Mouse (Mus musculus) midbrain, postnatal 0 days (tissue): ENCODE measurements around the gene Gm49345. TPM values are rescaled to one million over a fixed set of nuclear protein-coding genes. Genes with fewer than 3 reads are reported as not detected.

Experiments used
- ATAC-seq: fragments of 200-750 bp; cut with Nextera tagmentation; 2 replicates; pipeline ENCODE4 v1.8.0; 2017; ENCODE audit warnings: moderate number of reproducible peaks, mild to moderate bottlenecking, moderate TSS enrichment, moderate library complexity; ENCODE audit not compliant: low FRiP score
- DNase-seq: peaks from one replicate; pipeline ENCODE4 v3.0.0-alpha.2; 2015; ENCODE audit warnings: low spot score
- H3K27ac ChIP-seq: fragments of 300-500 bp; sonication (generic); 2 replicates; pipeline ENCODE4 v1.5.1; 2014; ENCODE audit warnings: low read depth, mild to moderate bottlenecking, low read length, mixed read lengths
- H3K27me3 ChIP-seq: fragments of 300-500 bp; sonication (generic); 2 replicates; pipeline ENCODE4 v1.6.1; 2014; ENCODE audit warnings: low read length, control low read depth, mixed read lengths; ENCODE audit not compliant: insufficient read depth
- H3K36me3 ChIP-seq: fragments of 300-500 bp; sonication (generic); 2 replicates; pipeline ENCODE4 v1.6.1; 2014; ENCODE audit warnings: low read length, control low read depth, mixed read lengths; ENCODE audit not compliant: insufficient read depth
- H3K4me1 ChIP-seq: fragments of 300-500 bp; sonication (generic); 2 replicates; pipeline ENCODE4 v1.6.1; 2014; ENCODE audit warnings: mild to moderate bottlenecking, control low read depth, antibody characterized with exemption, low read length, mixed read lengths; ENCODE audit not compliant: insufficient read depth
- H3K4me2 ChIP-seq: fragments of 300-500 bp; sonication (generic); 2 replicates; pipeline ENCODE4 v1.6.1; 2014; ENCODE audit warnings: low read depth, mild to moderate bottlenecking, low read length, mixed read lengths; ENCODE audit not compliant: poor library complexity, severe bottlenecking
- H3K4me3 ChIP-seq: fragments of 300-500 bp; sonication (generic); 2 replicates; pipeline ENCODE4 v1.5.1; 2014; ENCODE audit warnings: low read depth, mild to moderate bottlenecking, low read length, moderate library complexity
- H3K9ac ChIP-seq: fragments of 300-500 bp; sonication (generic); replicated peaks from 2 replicates; pipeline ENCODE4 v1.6.1; 2014; ENCODE audit warnings: mild to moderate bottlenecking, low read length, moderate library complexity, mixed read lengths; ENCODE audit not compliant: poor library complexity, severe bottlenecking
- H3K9me3 ChIP-seq: fragments of 300-500 bp; sonication (generic); 2 replicates; pipeline ENCODE4 v1.6.1; 2016; ENCODE audit warnings: low read length, control low read depth
- CTCF ChIP-seq: IDR thresholded peaks from 2 replicates; pipeline ENCODE4 v1.5.1; 2016; ENCODE audit warnings: antibody characterized with exemption, mild to moderate bottlenecking
- WGBS: fragments of 180-500 bp; shearing (Covaris S2); extraction: QIAGEN DNeasy Blood & Tissue Kit; methylation state at CpG from one replicate; pipeline ENCODE4 v1.1.7; 2014; 5-methylcytosine and 5-hydroxymethylcytosine counted together
- polyA plus RNA-seq: library from polyadenylated mRNA; unstranded; fragments of >200 nt; fragmentation: Nextera tagmentation; extraction: Ambion mirVana; gene quantifications from 2 replicates; pipeline ENCODE4 v1.2.1, GENCODE M21; 2015
- total RNA-seq: library from RNA; depleted of rRNA; stranded (reverse); fragments of >200 nt; gene quantifications from 2 replicates; pipeline ENCODE4 v1.2.3, GENCODE M21; 2014; rRNA removed

Gene Gm49345
- total and polyA plus RNA-seq, 2 experiments from 2014 or later = 1.5 TPM; not detected in 1

GRCm38 (mm10) chr13:67545941-67546340 lies 91.6 kb downstream of the Gm49345 start:
- WGBS = 90% methylated on average over 1 of the region's 1 CpGs
- no peak for TF ChIP-seq CTCF
- no peak for ATAC-seq

More at GRCm38 (mm10) chr13:67545941-67546340, 91.6 kb downstream of the Gm49345 start:
- no peak for DNase-seq
- Histone ChIP-seq H3K4me1 (no peaks in the 10 kb centered on the region), H3K9ac (no peak overlapping the region), H3K36me3 (peaks cover 29% of the 10 kb centered on the region), H3K4me2 (no peak overlapping the region), H3K9me3 (no peaks in the 10 kb centered on the region), H3K4me3 (no peak overlapping the region), H3K27ac (no peak overlapping the region), H3K27me3 (no peaks in the 10 kb centered on the region)

Other genes with a start within 250 kb of the Gm49345 start
- gene Zfp429, start 237.9 kb downstream of the Gm49345 start, total RNA-seq = 1.7 and 2.5 TPM in 2 replicates
- 0.89 and 1.1 TPM in 2 replicates for gene Zfp429, start 237.9 kb downstream of the Gm49345 start, polyA plus RNA-seq
- 1.3 and 6.0 TPM in 2 replicates for gene Zfp459, start 216.4 kb downstream of the Gm49345 start, total RNA-seq
- gene Zfp459, start 216.4 kb downstream of the Gm49345 start, polyA plus RNA-seq = 1.2 and 1.3 TPM in 2 replicates
- 4.7 and 6.4 TPM in 2 replicates for gene Zfp874a, start 186.1 kb downstream of the Gm49345 start, total RNA-seq
- 3.9 and 4.4 TPM in 2 replicates for gene Zfp874a, start 186.1 kb downstream of the Gm49345 start, polyA plus RNA-seq
- gene Zfp874b, start 153.5 kb downstream of the Gm49345 start, total RNA-seq = 6.3 and 12.0 TPM in 2 replicates
- 2.3 and 2.5 TPM in 2 replicates for gene Zfp874b, start 153.5 kb downstream of the Gm49345 start, polyA plus RNA-seq
- gene Zfp58, start 137.2 kb downstream of the Gm49345 start, total RNA-seq = 3.8 and 6.5 TPM in 2 replicates
- gene Zfp58, start 137.2 kb downstream of the Gm49345 start, polyA plus RNA-seq = 4.1 and 4.4 TPM in 2 replicates
- 0.27 TPM in 1 of 2 replicates, not detected in the other for gene Gm26965, start 111.6 kb downstream of the Gm49345 start, total RNA-seq
- 0.20 TPM in 1 of 2 replicates, not detected in the other for gene Gm26965, start 111.6 kb downstream of the Gm49345 start, polyA plus RNA-seq
- gene Zfp87, start 111.6 kb downstream of the Gm49345 start, total RNA-seq = 35.8 and 36.8 TPM in 2 replicates
- gene Zfp87, start 111.6 kb downstream of the Gm49345 start, polyA plus RNA-seq = 26.2 and 31.9 TPM in 2 replicates
- gene Zfp748, start 83.9 kb downstream of the Gm49345 start, total RNA-seq = 21.7 and 22.5 TPM in 2 replicates
- 7.1 and 8.1 TPM in 2 replicates for gene Zfp748, start 83.9 kb downstream of the Gm49345 start, polyA plus RNA-seq
- 9.4 and 11.6 TPM in 2 replicates for gene Zfp729b, start 28.1 kb downstream of the Gm49345 start, total RNA-seq
- 3.4 and 4.1 TPM in 2 replicates for gene Zfp729b, start 28.1 kb downstream of the Gm49345 start, polyA plus RNA-seq
- 5.6 and 8.5 TPM in 2 replicates for gene Zfp729a, start within 50 bp of the Gm49345 start, total RNA-seq
- 1.8 and 1.9 TPM in 2 replicates for gene Zfp729a, start within 50 bp of the Gm49345 start, polyA plus RNA-seq
- gene Zfp738, start 49.3 kb upstream of the Gm49345 start, total RNA-seq = 12.6 and 22.2 TPM in 2 replicates
- gene Zfp738, start 49.3 kb upstream of the Gm49345 start, polyA plus RNA-seq = 7.9 and 10.5 TPM in 2 replicates
- 9.5 and 14.5 TPM in 2 replicates for gene Zfp65, start 91.4 kb upstream of the Gm49345 start, total RNA-seq
- gene Zfp65, start 91.4 kb upstream of the Gm49345 start, polyA plus RNA-seq = 4.4 TPM in 2 replicates
- 5.4 and 6.1 TPM in 2 replicates for gene Zfp85, start 117.5 kb upstream of the Gm49345 start, total RNA-seq
- gene Zfp85, start 117.5 kb upstream of the Gm49345 start, polyA plus RNA-seq = 3.6 and 4.0 TPM in 2 replicates
- gene Zfp493, start 141.9 kb upstream of the Gm49345 start, total RNA-seq = 1.5 and 2.3 TPM in 2 replicates
- gene Zfp493, start 141.9 kb upstream of the Gm49345 start, polyA plus RNA-seq = 1.3 and 2.0 TPM in 2 replicates
- 9.5 TPM in 2 replicates for gene Zfp273, start 176.0 kb upstream of the Gm49345 start, total RNA-seq
- gene Zfp273, start 176.0 kb upstream of the Gm49345 start, polyA plus RNA-seq = 8.6 and 8.9 TPM in 2 replicates
- gene Gm10037, start 193.3 kb upstream of the Gm49345 start, total RNA-seq = 1.2 and 2.9 TPM in 2 replicates
- gene Gm10037, start 193.3 kb upstream of the Gm49345 start, polyA plus RNA-seq = 5.2 and 5.5 TPM in 2 replicates
- not detected in 2 replicates for gene BC048507, start 225.6 kb upstream of the Gm49345 start, total RNA-seq
- not detected in 2 replicates for gene BC048507, start 225.6 kb upstream of the Gm49345 start, polyA plus RNA-seq